Mouse (Mus musculus) bone marrow macrophage, adult 2 months (primary cell): ENCODE measurements at regions not wholly inside any gene's neighbourhood (a gene's known extent, or its start where the extent isn't known, plus 50 kb on each side); places are given as distances from the start of the nearest gene placed in this dataset.

Source experiments
- CTCF ChIP-seq: IDR thresholded peaks from 2 replicates; pipeline ENCODE4 v1.5.1; 2012; ENCODE audit warnings: low read depth, mild to moderate bottlenecking, low read length, moderate library complexity
- POLR2A ChIP-seq: IDR thresholded peaks from 2 replicates; pipeline ENCODE4 v1.6.1; 2012; ENCODE audit warnings: mild to moderate bottlenecking, low read depth, low read length, borderline replicate concordance

DNA sequence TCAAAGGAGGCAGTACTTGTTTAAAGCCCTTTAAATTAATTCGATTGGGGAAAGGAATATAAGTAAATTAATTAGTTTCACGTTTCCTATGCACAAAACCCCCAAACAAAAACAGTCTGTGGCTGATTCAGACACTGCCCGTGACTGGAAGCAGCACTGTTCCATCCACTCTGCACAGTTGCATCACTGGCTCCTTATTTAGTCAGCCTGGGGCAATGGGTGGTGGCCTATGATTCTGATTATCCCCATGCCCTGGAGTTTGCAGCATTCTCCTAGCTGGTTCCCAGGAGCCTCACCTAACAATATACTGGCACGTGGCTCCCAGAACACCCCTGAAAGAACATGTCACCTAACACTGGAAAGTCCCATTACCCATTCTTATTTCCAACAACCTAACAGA, 99.6 kb upstream of the Fam78b start:
- TF ChIP-seq CTCF (no peak), POLR2A (no peak)
